Mouse (Mus musculus): ENCODE results near the gene Pdcd1lg2. TPM values are rescaled to one million over a fixed set of nuclear protein-coding genes. Genes with fewer than 3 reads are reported as not detected.

Gene Pdcd1lg2
- polyA plus RNA-seq, 1 experiment from 2014 or later = not detected

DNA sequence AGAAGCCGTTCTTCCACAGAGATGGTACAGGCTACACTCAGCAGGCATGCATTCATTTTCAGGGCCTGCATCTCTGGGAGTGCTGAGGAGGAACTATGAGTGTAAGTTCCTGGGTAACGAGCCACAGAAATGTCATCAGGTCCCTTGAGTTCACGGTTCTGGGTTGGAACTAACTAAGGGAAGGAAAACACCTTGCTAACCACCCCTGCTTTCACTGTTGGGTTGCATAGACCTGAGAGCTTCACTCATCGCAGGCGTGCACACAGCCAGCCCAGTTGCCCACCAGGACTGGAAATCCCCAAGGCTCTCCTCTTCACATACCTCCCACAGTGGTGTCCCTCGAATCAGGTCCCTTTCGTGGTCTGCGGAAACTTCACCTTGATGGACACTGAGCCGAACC is 35.8 kb upstream of the Pdcd1lg2 start:
- WGBS = 83% methylated on average over 9 of the region's 9 CpGs
- H3K4me3 ChIP-seq (ENCODE audit: low read depth, low read length) = no peak overlapping the region
- no peak for DNase-seq (ENCODE audit: low spot score)

DNA sequence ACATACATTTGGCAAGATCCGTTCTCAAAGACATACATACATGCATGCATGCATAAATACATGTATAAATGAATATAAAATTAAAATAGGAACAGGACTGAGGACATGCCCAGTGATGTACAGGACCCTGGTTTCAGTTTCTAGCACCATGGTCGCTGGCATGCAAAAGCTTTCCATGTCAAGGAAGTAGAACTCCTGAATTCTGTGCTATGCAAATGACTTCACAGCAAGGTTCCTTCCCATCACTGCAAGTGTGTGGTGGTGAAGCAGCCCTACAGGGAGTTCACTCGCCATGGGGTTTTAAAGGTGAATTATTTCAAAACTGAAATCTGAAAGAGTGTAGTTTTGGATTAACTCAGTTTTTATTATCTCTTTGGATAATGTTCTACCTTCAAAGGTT is 34.3 kb upstream of the Pdcd1lg2 start:
- no peak for ATAC-seq (ENCODE audit: insufficient number of reproducible peaks, low FRiP score, low TSS enrichment, low read depth)
- WGBS = 79% methylated on average over 3 of the region's 3 CpGs
- DNase-seq (ENCODE audit: low spot score) = no peak
- no peaks in the 10 kb centered on the region for H3K9me3 ChIP-seq (ENCODE audit: control insufficient read depth, low read length)
- no peak overlapping the region for H3K27ac ChIP-seq (replicated peaks; ENCODE audit: low read depth, low read length)
- no peaks in the 10 kb centered on the region for H3K4me1 ChIP-seq (ENCODE audit: control insufficient read depth, insufficient read depth, low read length)
- no peaks in the 10 kb centered on the region for H3K27me3 ChIP-seq (ENCODE audit: control insufficient read depth, insufficient read depth, low read length)
- no peak overlapping the region for H3K9ac ChIP-seq (ENCODE audit: low read length)
- no peaks in the 10 kb centered on the region for H3K36me3 ChIP-seq (ENCODE audit: control insufficient read depth, insufficient read depth, low read length)
- H3K4me2 ChIP-seq (ENCODE audit: low read depth, severe bottlenecking) = no peak overlapping the region
- H3K4me3 ChIP-seq (ENCODE audit: low read depth, low read length) = no peak overlapping the region

More for the DNA sequence above, 35.8 kb upstream of the Pdcd1lg2 start:
- ATAC-seq (ENCODE audit: insufficient number of reproducible peaks, low FRiP score, low TSS enrichment, low read depth) = no peak
- Histone ChIP-seq H3K36me3 (ENCODE audit: control insufficient read depth, insufficient read depth, low read length) (no peaks in the 10 kb centered on the region), H3K4me2 (ENCODE audit: low read depth, severe bottlenecking) (no peak overlapping the region), H3K27ac (replicated peaks; ENCODE audit: low read depth, low read length) (no peak overlapping the region), H3K4me1 (ENCODE audit: control insufficient read depth, insufficient read depth, low read length) (no peaks in the 10 kb centered on the region), H3K9ac (ENCODE audit: low read length) (no peak overlapping the region), H3K27me3 (ENCODE audit: control insufficient read depth, insufficient read depth, low read length) (no peaks in the 10 kb centered on the region), H3K9me3 (ENCODE audit: control insufficient read depth, low read length) (no peaks in the 10 kb centered on the region)

DNA sequence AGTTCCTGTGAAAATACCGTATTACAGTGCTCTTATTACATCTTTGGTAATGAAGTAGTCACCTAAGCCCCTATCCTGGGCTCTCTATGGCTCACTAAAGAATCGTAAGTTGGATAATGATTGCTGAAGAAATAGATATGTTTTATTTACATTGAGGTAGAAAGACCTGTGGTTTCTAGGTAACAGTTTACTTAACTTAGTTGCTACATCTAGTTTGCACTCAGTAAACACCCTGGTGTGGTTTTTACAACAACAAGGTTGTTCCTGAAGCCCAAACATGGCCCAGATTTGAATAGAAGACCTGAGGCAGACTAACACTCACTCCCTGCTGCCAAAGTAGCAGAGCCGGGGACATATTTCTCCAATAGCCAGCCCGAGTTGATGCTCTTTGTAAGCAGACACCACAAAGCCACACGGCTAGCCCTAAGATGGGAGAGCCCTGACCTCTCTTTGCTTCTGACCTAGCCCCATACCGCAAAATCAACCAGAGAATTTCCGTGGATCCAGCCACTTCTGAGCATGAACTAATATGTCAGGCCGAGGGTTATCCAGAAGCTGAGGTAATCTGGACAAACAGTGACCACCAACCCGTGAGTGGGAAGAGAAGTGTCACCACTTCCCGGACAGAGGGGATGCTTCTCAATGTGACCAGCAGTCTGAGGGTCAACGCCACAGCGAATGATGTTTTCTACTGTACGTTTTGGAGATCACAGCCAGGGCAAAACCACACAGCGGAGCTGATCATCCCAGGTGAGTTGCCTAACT is 30.7 kb upstream of the Pdcd1lg2 start:
- no peak overlapping the region for H3K27ac ChIP-seq (replicated peaks; ENCODE audit: low read depth, low read length)
- no peaks in the 10 kb centered on the region for H3K36me3 ChIP-seq (ENCODE audit: control insufficient read depth, insufficient read depth, low read length)
- no peaks in the 10 kb centered on the region for H3K4me1 ChIP-seq (ENCODE audit: control insufficient read depth, insufficient read depth, low read length)
- no peak overlapping the region for H3K4me2 ChIP-seq (ENCODE audit: low read depth, severe bottlenecking)
- no peak for DNase-seq (ENCODE audit: low spot score)
- ATAC-seq (ENCODE audit: insufficient number of reproducible peaks, low FRiP score, low TSS enrichment, low read depth) = no peak
- H3K9me3 ChIP-seq (ENCODE audit: control insufficient read depth, low read length) = no peaks in the 10 kb centered on the region
- H3K27me3 ChIP-seq (ENCODE audit: control insufficient read depth, insufficient read depth, low read length) = no peaks in the 10 kb centered on the region
- H3K4me3 ChIP-seq (ENCODE audit: low read depth, low read length) = no peak overlapping the region
- WGBS = 87% methylated on average over 14 of the region's 14 CpGs
- no peak overlapping the region for H3K9ac ChIP-seq (ENCODE audit: low read length)

DNA sequence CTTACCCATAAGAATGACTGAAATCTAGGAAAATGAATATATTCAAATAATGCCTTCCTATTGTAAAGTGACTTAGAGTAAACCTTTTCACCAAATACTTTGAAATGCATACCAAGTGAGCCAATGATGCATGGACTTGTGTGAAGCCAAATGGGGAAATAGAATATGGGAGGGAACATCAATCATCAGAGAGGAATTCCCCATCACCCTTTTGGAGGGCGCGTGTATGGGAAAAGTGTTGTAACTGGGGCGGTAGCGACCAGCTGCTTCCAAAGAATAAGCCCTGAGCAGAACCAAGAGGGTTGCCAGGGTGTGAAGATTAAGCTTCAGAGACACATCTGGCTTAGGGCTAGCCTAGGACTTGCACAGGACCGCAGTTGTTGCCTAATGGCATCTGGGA is 27.4 kb upstream of the Pdcd1lg2 start:
- Histone ChIP-seq H3K9me3 (ENCODE audit: control insufficient read depth, low read length) (no peaks in the 10 kb centered on the region), H3K4me1 (ENCODE audit: control insufficient read depth, insufficient read depth, low read length) (no peaks in the 10 kb centered on the region), H3K27me3 (ENCODE audit: control insufficient read depth, insufficient read depth, low read length) (no peaks in the 10 kb centered on the region), H3K9ac (ENCODE audit: low read length) (no peak overlapping the region), H3K36me3 (ENCODE audit: control insufficient read depth, insufficient read depth, low read length) (no peaks in the 10 kb centered on the region), H3K4me2 (ENCODE audit: low read depth, severe bottlenecking) (no peak overlapping the region), H3K27ac (replicated peaks; ENCODE audit: low read depth, low read length) (no peak overlapping the region), H3K4me3 (ENCODE audit: low read depth, low read length) (no peak overlapping the region)
- ATAC-seq (ENCODE audit: insufficient number of reproducible peaks, low FRiP score, low TSS enrichment, low read depth) = no peak
- no peak for DNase-seq (ENCODE audit: low spot score)
- 93% methylated on average over 5 of the region's 5 CpGs for WGBS

DNA sequence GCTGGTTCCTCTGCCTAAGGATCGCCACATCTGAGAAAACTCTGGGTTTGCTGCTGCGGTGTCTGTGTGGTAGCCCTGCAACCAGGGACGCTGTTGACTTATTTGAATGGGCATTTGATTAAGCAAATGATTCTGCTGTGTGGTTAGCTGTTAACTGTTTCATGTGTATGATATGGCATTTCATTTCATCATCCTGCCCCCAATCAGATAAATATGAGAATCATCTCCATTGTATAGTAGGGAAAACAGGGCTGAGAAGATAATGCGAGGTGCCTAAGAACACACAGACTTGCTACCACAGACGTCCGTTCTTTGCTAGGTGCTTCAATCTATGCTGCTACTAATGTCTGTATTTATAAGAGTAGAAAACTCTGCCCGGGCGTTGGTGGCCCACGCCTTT is 26.3 kb upstream of the Pdcd1lg2 start:
- WGBS = 89% methylated on average over 9 of the region's 9 CpGs
- no peak for ATAC-seq (ENCODE audit: insufficient number of reproducible peaks, low FRiP score, low TSS enrichment, low read depth)
- no peaks in the 10 kb centered on the region for H3K36me3 ChIP-seq (ENCODE audit: control insufficient read depth, insufficient read depth, low read length)
- H3K4me1 ChIP-seq (ENCODE audit: control insufficient read depth, insufficient read depth, low read length) = no peaks in the 10 kb centered on the region
- H3K9ac ChIP-seq (ENCODE audit: low read length) = no peak overlapping the region
- no peak overlapping the region for H3K4me3 ChIP-seq (ENCODE audit: low read depth, low read length)
- H3K27ac ChIP-seq (replicated peaks; ENCODE audit: low read depth, low read length) = no peak overlapping the region
- no peaks in the 10 kb centered on the region for H3K9me3 ChIP-seq (ENCODE audit: control insufficient read depth, low read length)
- DNase-seq (ENCODE audit: low spot score) = no peak
- H3K27me3 ChIP-seq (ENCODE audit: control insufficient read depth, insufficient read depth, low read length) = no peaks in the 10 kb centered on the region
- no peak overlapping the region for H3K4me2 ChIP-seq (ENCODE audit: low read depth, severe bottlenecking)

DNA sequence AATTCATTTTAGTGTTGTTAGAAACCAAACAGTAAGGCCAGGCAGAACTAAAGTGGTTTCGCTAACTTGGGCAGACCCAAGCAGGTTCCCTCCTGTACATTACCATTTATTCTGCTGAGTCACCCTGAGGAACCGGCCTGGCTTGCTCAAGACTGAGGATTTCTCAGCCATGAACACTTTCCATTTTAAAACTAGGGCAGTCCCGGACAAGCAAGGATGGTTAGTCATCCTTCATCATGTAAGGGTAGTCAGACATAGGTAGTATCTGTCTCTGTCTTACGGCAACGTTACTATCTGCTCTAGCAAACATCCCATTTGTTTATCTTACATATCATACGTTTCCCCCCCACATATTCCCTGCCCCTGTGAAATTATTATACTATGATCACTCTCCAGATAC is 25.7 kb upstream of the Pdcd1lg2 start:
- DNase-seq (ENCODE audit: low spot score) (no peak), ATAC-seq (ENCODE audit: insufficient number of reproducible peaks, low FRiP score, low TSS enrichment, low read depth) (no peak)
- Histone ChIP-seq H3K36me3 (ENCODE audit: control insufficient read depth, insufficient read depth, low read length) (no peaks in the 10 kb centered on the region), H3K4me2 (ENCODE audit: low read depth, severe bottlenecking) (no peak overlapping the region), H3K9me3 (ENCODE audit: control insufficient read depth, low read length) (no peaks in the 10 kb centered on the region), H3K9ac (ENCODE audit: low read length) (no peak overlapping the region), H3K4me3 (ENCODE audit: low read depth, low read length) (no peak overlapping the region), H3K27ac (replicated peaks; ENCODE audit: low read depth, low read length) (no peak overlapping the region), H3K4me1 (ENCODE audit: control insufficient read depth, insufficient read depth, low read length) (no peaks in the 10 kb centered on the region), H3K27me3 (ENCODE audit: control insufficient read depth, insufficient read depth, low read length) (no peaks in the 10 kb centered on the region)
- 88% methylated on average over 6 of the region's 6 CpGs for WGBS

DNA sequence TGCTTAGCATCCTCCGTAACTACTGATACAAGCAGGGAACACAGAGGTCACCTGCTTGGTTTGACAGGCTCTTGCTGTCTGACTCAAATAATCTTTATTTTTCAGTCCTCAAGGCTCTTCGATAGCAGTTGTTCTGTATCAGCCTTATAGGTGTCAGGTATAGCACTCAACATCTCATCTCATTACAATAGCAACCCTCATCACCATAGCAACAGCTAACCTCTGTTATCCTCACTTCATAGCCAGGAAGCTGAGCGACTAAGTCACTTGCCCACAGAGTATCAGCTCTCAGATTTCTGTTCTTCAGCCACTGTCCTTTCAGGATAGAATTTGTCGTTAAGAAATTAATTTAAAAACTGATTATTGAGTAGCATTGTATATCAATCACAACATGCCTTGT is 24.9 kb upstream of the Pdcd1lg2 start:
- Histone ChIP-seq H3K27me3 (ENCODE audit: control insufficient read depth, insufficient read depth, low read length) (no peaks in the 10 kb centered on the region), H3K4me3 (ENCODE audit: low read depth, low read length) (no peak overlapping the region), H3K36me3 (ENCODE audit: control insufficient read depth, insufficient read depth, low read length) (no peaks in the 10 kb centered on the region), H3K27ac (replicated peaks; ENCODE audit: low read depth, low read length) (no peak overlapping the region), H3K4me1 (ENCODE audit: control insufficient read depth, insufficient read depth, low read length) (no peaks in the 10 kb centered on the region), H3K4me2 (ENCODE audit: low read depth, severe bottlenecking) (no peak overlapping the region), H3K9ac (ENCODE audit: low read length) (no peak overlapping the region), H3K9me3 (ENCODE audit: control insufficient read depth, low read length) (no peaks in the 10 kb centered on the region)
- ATAC-seq (ENCODE audit: insufficient number of reproducible peaks, low FRiP score, low TSS enrichment, low read depth) (no peak), DNase-seq (ENCODE audit: low spot score) (no peak)
- 89% methylated on average over 4 of the region's 4 CpGs for WGBS

DNA sequence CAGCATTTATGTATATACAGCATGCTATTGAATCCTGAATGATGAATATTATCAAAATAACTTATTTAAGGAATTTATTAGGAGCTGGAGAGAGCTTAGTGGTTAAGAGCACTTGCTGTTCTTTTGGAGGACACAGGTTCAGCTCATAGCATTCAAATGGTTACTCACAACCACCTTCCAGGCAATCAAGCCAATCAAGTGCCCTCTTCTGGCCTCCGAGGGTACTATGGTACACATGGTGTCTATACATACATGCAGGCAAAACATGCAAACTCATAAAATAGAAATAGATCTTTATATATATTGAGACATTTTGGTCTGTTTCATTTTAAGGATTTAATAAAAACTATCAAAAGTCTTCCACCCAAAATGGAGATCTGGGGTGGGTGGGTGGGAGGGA is 21.9 kb upstream of the Pdcd1lg2 start:
- ATAC-seq (ENCODE audit: insufficient number of reproducible peaks, low FRiP score, low TSS enrichment, low read depth) (no peak), DNase-seq (ENCODE audit: low spot score) (no peak)
- H3K27ac ChIP-seq (replicated peaks; ENCODE audit: low read depth, low read length) = no peak overlapping the region
- H3K4me2 ChIP-seq (ENCODE audit: low read depth, severe bottlenecking) = no peak overlapping the region
- no peaks in the 10 kb centered on the region for H3K4me1 ChIP-seq (ENCODE audit: control insufficient read depth, insufficient read depth, low read length)
- no peak overlapping the region for H3K4me3 ChIP-seq (ENCODE audit: low read depth, low read length)
- H3K9ac ChIP-seq (ENCODE audit: low read length) = no peak overlapping the region
- H3K36me3 ChIP-seq (ENCODE audit: control insufficient read depth, insufficient read depth, low read length) = no peaks in the 10 kb centered on the region
- no peaks in the 10 kb centered on the region for H3K9me3 ChIP-seq (ENCODE audit: control insufficient read depth, low read length)
- WGBS = 97% methylated on average over 1 of the region's 1 CpGs
- H3K27me3 ChIP-seq (ENCODE audit: control insufficient read depth, insufficient read depth, low read length) = no peaks in the 10 kb centered on the region

DNA sequence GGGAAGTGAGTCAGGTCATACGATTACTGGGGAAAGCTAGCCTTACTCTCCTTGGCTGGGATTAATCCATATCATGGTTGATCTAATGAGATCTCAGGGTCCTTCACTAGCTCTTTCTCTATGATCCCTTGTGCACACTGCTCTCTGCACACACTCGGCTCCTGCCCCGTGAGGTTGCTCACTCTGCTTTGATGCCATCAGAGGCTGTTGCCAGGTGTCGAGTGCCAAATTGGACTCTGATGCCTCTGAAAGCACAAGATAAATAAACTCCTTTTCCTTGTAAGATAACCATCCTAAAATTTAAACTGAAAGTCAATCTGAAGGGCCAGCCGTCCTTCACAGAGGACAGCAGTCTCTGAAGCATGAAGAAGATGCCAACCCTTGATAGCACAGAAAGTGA is 20.2 kb upstream of the Pdcd1lg2 start:
- Histone ChIP-seq H3K27me3 (ENCODE audit: control insufficient read depth, insufficient read depth, low read length) (no peaks in the 10 kb centered on the region), H3K4me1 (ENCODE audit: control insufficient read depth, insufficient read depth, low read length) (no peaks in the 10 kb centered on the region), H3K9me3 (ENCODE audit: control insufficient read depth, low read length) (no peaks in the 10 kb centered on the region), H3K9ac (ENCODE audit: low read length) (no peak overlapping the region), H3K4me2 (ENCODE audit: low read depth, severe bottlenecking) (no peak overlapping the region), H3K36me3 (ENCODE audit: control insufficient read depth, insufficient read depth, low read length) (no peaks in the 10 kb centered on the region), H3K4me3 (ENCODE audit: low read depth, low read length) (no peak overlapping the region), H3K27ac (replicated peaks; ENCODE audit: low read depth, low read length) (no peak overlapping the region)
- DNase-seq (ENCODE audit: low spot score) = no peak
- 78% methylated on average over 5 of the region's 5 CpGs for WGBS
- no peak for ATAC-seq (ENCODE audit: insufficient number of reproducible peaks, low FRiP score, low TSS enrichment, low read depth)
